Mouse (Mus musculus) forebrain, embryonic 13.5 days (tissue): ENCODE measurements around the gene Ccdc69. TPM values are rescaled to one million over a fixed set of nuclear protein-coding genes. Genes with fewer than 3 reads are reported as not detected.
A peak's percentile ranks its signal among the peaks of the same experiment; 100 is the strongest.

Source experiments
- ATAC-seq: fragments of 200-750 bp; cut with Nextera tagmentation; 2 replicates; pipeline ENCODE4 v1.8.0; 2017
- H3K27ac ChIP-seq: fragments of 300-500 bp; sonication (generic); 2 replicates; pipeline ENCODE4 v1.5.1; 2015; ENCODE audit warnings: inconsistent platforms, mild to moderate bottlenecking, moderate library complexity
- H3K27me3 ChIP-seq: fragments of 300-500 bp; sonication (generic); 2 replicates; pipeline ENCODE4 v1.6.1; 2015; ENCODE audit warnings: mild to moderate bottlenecking, inconsistent platforms
- H3K36me3 ChIP-seq: fragments of 300-500 bp; sonication (generic); 2 replicates; pipeline ENCODE4 v1.6.1; 2015; ENCODE audit warnings: mild to moderate bottlenecking, inconsistent platforms; ENCODE audit not compliant: poor library complexity, severe bottlenecking
- H3K4me1 ChIP-seq: fragments of 300-500 bp; sonication (generic); 2 replicates; pipeline ENCODE4 v1.6.1; 2015; ENCODE audit warnings: inconsistent platforms
- H3K4me2 ChIP-seq: fragments of 300-500 bp; sonication (generic); 2 replicates; pipeline ENCODE4 v1.6.1; 2015; ENCODE audit warnings: inconsistent platforms, mild to moderate bottlenecking, moderate library complexity
- H3K4me3 ChIP-seq: fragments of 300-500 bp; sonication (generic); 2 replicates; pipeline ENCODE4 v1.5.1; 2015; ENCODE audit warnings: mild to moderate bottlenecking, inconsistent platforms
- H3K9ac ChIP-seq: fragments of 300-500 bp; sonication (generic); 2 replicates; pipeline ENCODE4 v1.6.1; 2015; ENCODE audit warnings: mild to moderate bottlenecking, inconsistent platforms
- H3K9me3 ChIP-seq: fragments of 300-500 bp; sonication (generic); replicated peaks from 2 replicates; pipeline ENCODE4 v1.6.1; 2016; ENCODE audit warnings: inconsistent platforms
- WGBS: fragments of 180-500 bp; shearing (Covaris S2); methylation state at CpG from one replicate; pipeline ENCODE4 v1.1.7; 2015; 5-methylcytosine and 5-hydroxymethylcytosine counted together
- polyA plus RNA-seq: library from polyadenylated mRNA; unstranded; fragments of >200 nt; fragmentation: Nextera tagmentation; extraction: Ambion mirVana; gene quantifications from 2 replicates; pipeline ENCODE4 v1.2.1, GENCODE M21; 2015

Ccdc69 gene
- polyA plus RNA-seq, 1 experiment from 2014 or later: 0.23 TPM

DNA sequence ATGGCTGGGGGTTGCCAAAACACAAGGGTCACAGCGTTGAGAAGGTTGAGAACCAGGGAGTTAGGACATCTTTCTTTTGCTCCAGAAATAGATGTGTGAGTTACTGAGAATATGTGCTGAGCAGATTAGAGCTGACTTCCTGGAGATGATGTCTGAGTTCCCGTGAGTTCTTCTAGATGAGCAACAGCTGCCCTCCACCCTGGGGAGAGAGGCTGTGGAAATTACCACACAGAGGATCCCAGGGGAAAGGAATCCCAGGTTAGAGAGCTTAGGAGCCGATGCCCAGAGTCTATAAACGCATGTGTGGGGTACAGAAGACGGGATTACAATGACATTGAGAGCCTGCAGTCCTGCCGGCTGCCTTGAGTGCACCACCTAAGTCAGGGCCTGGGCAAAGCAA lies 59.9 kb downstream of the Ccdc69 start:
- 79% methylated on average over 6 of the region's 6 CpGs for WGBS

DNA sequence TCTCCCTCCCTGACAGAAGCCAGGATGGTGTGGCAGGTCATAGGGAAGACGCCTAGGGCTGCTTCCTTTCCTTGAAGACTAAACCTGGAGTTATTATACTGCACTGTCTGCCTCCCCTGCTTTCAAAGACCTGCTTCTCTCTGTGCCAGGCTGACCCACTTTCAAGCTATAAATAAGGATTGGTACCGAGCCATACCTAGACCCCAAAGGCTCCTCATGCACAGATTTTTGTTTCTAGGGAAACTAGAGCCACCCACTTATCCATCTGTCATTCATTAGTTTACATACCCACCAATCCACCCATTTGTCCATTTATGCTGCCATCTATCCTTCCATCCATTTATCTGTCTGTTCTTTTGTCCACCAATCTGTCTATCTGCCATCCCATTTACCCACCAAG lies 60.7 kb downstream of the Ccdc69 start:
- 77% methylated on average over 2 of the region's 2 CpGs for WGBS
- no peak overlapping the region for H3K4me2 ChIP-seq
- ATAC-seq: no peak
- H3K4me1 ChIP-seq: peaks cover 23% of the 10 kb centered on the region
- H3K27me3 ChIP-seq: no peaks in the 10 kb centered on the region
- H3K27ac ChIP-seq: no peak overlapping the region
- H3K9me3 ChIP-seq: no peaks in the 10 kb centered on the region
- H3K36me3 ChIP-seq: no peaks in the 10 kb centered on the region; the same call in 1 of the 2 replicates
- H3K4me3 ChIP-seq: no peak overlapping the region
- H3K9ac ChIP-seq: no peak overlapping the region

More for the DNA sequence above, 59.9 kb downstream of the Ccdc69 start:
- Histone ChIP-seq H3K4me2 (no peak overlapping the region), H3K27ac (no peak overlapping the region; the same call in 1 of the 2 replicates), H3K9me3 (no peaks in the 10 kb centered on the region), H3K4me1 (peaks cover 31% of the 10 kb centered on the region), H3K27me3 (no peaks in the 10 kb centered on the region), H3K9ac (no peak overlapping the region), H3K4me3 (no peak overlapping the region), H3K36me3 (no peaks in the 10 kb centered on the region; the same call in 1 of the 2 replicates)
- ATAC-seq: no peak

- 57% methylated on average over 1 of the region's 1 CpGs for WGBS
- no peaks in the 10 kb centered on the region; the same call in 1 of the 2 replicates for H3K36me3 ChIP-seq
- H3K4me3 ChIP-seq: no peak overlapping the region
- ATAC-seq: no peak
- peaks cover 18% of the 10 kb centered on the region for H3K4me1 ChIP-seq
- no peaks in the 10 kb centered on the region for H3K27me3 ChIP-seq
- no peak overlapping the region for H3K4me2 ChIP-seq
- H3K27ac ChIP-seq: no peak overlapping the region
- no peak overlapping the region for H3K9ac ChIP-seq
- no peaks in the 10 kb centered on the region for H3K9me3 ChIP-seq
Observed at GRCm38 (mm10) chr11:55016758-55017157, 61.2 kb downstream of the Ccdc69 start.

GRCm38 (mm10) chr11:55015831-55016241 lies 62.1 kb downstream of the Ccdc69 start:
- Histone ChIP-seq H3K27ac (peak overlapping the region; percentile 62), H3K4me2 (no peak overlapping the region), H3K27me3 (no peaks in the 10 kb centered on the region), H3K36me3 (peaks cover 7% of the 10 kb centered on the region), H3K4me3 (no peak overlapping the region), H3K9me3 (no peaks in the 10 kb centered on the region), H3K9ac (no peak overlapping the region), H3K4me1 (peaks cover 13% of the 10 kb centered on the region)
- peak; percentile 71 for ATAC-seq
- 60% methylated on average over 9 of the region's 9 CpGs for WGBS

DNA sequence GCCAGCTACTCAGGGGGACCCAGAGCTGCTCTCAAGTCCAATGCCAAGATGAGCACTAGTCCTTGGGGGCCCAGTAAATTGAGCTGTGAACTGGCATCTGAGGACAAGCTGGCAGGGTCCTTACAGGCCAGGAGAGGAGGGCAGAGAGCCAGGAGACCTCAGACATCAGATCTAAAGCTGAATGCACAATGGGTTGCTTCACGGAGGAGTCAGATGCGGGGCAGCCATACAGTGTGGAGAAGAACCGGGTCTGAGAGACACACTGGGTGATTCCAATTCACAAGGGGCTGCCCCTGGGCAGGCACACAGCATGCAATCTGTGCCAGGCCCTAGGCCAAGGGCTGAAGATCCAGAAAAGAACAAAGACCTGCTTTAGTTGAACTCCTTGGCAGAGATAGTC lies 62.7 kb downstream of the Ccdc69 start:
- no peaks in the 10 kb centered on the region for H3K9me3 ChIP-seq
- peaks cover 13% of the 10 kb centered on the region for H3K4me1 ChIP-seq
- H3K4me3 ChIP-seq: no peak overlapping the region
- peaks cover 12% of the 10 kb centered on the region for H3K36me3 ChIP-seq
- H3K9ac ChIP-seq: no peak overlapping the region
- peak overlapping the region; percentile 62 for H3K27ac ChIP-seq
- 74% methylated on average over 3 of the region's 3 CpGs for WGBS
- H3K4me2 ChIP-seq: no peak overlapping the region
- ATAC-seq: peak; percentile 48; the same call in 1 of the 2 replicates
- no peaks in the 10 kb centered on the region for H3K27me3 ChIP-seq

- Histone ChIP-seq H3K4me1 (peaks cover 13% of the 10 kb centered on the region), H3K27me3 (no peaks in the 10 kb centered on the region), H3K9ac (no peak overlapping the region), H3K27ac (no peak overlapping the region), H3K36me3 (peaks cover 25% of the 10 kb centered on the region), H3K9me3 (no peaks in the 10 kb centered on the region), H3K4me3 (no peak overlapping the region), H3K4me2 (no peak overlapping the region)
- WGBS: 76% methylated on average over 6 of the region's 6 CpGs
- ATAC-seq: no peak
Observed at GRCm38 (mm10) chr11:55013802-55014201, 64.1 kb downstream of the Ccdc69 start.

GRCm38 (mm10) chr11:55012551-55013521 lies 65.1 kb downstream of the Ccdc69 start:
- Histone ChIP-seq H3K9me3 (no peaks in the 10 kb centered on the region), H3K27me3 (no peaks in the 10 kb centered on the region), H3K4me2 (no peak overlapping the region), H3K36me3 (peaks cover 32% of the 10 kb centered on the region), H3K4me1 (peaks cover 13% of the 10 kb centered on the region), H3K9ac (no peak overlapping the region), H3K4me3 (no peak overlapping the region), H3K27ac (no peak overlapping the region)
- ATAC-seq: no peak
- WGBS: 77% methylated on average over 5 of the region's 5 CpGs

GRCm38 (mm10) chr11:55011440-55011839 lies 66.5 kb downstream of the Ccdc69 start:
- 93% methylated on average over 3 of the region's 3 CpGs for WGBS
- no peak overlapping the region for H3K4me2 ChIP-seq

DNA sequence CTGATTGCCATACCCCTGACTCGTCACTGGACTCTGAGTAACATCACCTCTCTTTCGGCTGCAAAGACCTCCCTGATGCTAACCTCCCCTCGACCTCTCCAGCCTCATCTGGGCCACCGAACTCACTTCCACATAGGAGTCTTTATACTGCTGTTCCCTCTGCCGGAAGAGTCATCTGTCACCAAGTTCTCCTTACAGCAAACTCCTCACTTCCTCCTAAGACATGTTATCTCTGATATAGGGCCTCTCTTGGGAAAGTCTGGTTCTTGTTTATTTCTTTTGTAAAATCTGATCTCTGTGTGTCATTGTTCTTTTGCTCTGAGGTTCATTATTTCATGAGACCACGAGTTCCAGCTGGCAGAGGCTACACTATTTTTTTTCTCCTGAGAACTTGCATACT lies 69.7 kb downstream of the Ccdc69 start:
- Histone ChIP-seq H3K36me3 (peaks cover 52% of the 10 kb centered on the region), H3K27me3 (no peaks in the 10 kb centered on the region), H3K9me3 (no peaks in the 10 kb centered on the region), H3K4me2 (no peak overlapping the region), H3K4me3 (no peak overlapping the region), H3K9ac (no peak overlapping the region), H3K4me1 (no peaks in the 10 kb centered on the region), H3K27ac (no peak overlapping the region)
- no peak for ATAC-seq
- WGBS: 89% methylated on average over 6 of the region's 6 CpGs

More at GRCm38 (mm10) chr11:55011440-55011839, 66.5 kb downstream of the Ccdc69 start:
- Histone ChIP-seq H3K27ac (no peak overlapping the region), H3K36me3 (peaks cover 45% of the 10 kb centered on the region), H3K9ac (no peak overlapping the region), H3K9me3 (no peaks in the 10 kb centered on the region), H3K4me1 (peaks cover 13% of the 10 kb centered on the region), H3K4me3 (no peak overlapping the region), H3K27me3 (no peaks in the 10 kb centered on the region)
- no peak for ATAC-seq

GRCm38 (mm10) chr11:55005684-55006083 lies 72.2 kb downstream of the Ccdc69 start:
- no peak for ATAC-seq
- H3K9me3 ChIP-seq: 0 out of 2 replicates have a peak, but pooled peaks cover 4% of the 10 kb centered on the region
- WGBS: 83% methylated on average over 5 of the region's 5 CpGs

DNA sequence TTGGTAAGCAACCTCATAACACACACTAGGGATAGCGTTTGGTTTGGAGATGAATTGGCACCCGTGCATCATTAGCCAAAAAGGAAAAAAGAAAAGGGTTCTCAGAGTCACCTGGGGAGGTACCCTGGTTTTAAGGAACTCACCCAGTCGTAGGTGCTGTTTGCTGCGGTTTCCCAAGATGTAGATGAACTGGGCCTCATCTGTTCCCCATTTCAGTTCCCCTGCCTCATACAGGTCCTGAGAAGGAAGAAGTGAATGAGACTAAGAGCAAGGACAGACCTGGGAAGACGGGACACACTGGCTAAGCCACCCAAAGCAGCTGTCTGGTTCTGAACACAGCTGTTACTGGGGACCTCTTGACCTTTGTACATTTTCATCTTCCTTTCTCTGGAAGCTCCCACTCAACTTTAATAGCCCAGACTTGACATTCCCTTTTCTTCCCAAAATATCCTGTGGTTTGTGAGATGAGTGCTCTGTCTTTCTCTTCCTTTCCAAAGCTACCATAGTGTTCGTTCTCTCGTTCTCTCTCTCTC lies 72.9 kb downstream of the Ccdc69 start:
- Histone ChIP-seq H3K9me3 (0 out of 2 replicates have a peak, but pooled peaks cover 4% of the 10 kb centered on the region), H3K4me3 (no peak overlapping the region), H3K36me3 (peaks cover 47% of the 10 kb centered on the region), H3K27me3 (no peaks in the 10 kb centered on the region), H3K9ac (no peak overlapping the region), H3K27ac (no peak overlapping the region), H3K4me1 (no peaks in the 10 kb centered on the region), H3K4me2 (no peak overlapping the region)
- 85% methylated on average over 7 of the region's 7 CpGs for WGBS
- ATAC-seq: no peak

More at GRCm38 (mm10) chr11:55005684-55006083, 72.2 kb downstream of the Ccdc69 start:
- Histone ChIP-seq H3K4me2 (no peak overlapping the region), H3K9ac (no peak overlapping the region), H3K4me3 (no peak overlapping the region), H3K4me1 (no peaks in the 10 kb centered on the region), H3K27ac (no peak overlapping the region), H3K36me3 (peaks cover 50% of the 10 kb centered on the region), H3K27me3 (no peaks in the 10 kb centered on the region)
